Mouse (Mus musculus): ENCODE results near the gene Fbxl15.
A peak's percentile ranks its signal among the peaks of the same experiment; 100 is the strongest.

Fbxl15 gene

DNA sequence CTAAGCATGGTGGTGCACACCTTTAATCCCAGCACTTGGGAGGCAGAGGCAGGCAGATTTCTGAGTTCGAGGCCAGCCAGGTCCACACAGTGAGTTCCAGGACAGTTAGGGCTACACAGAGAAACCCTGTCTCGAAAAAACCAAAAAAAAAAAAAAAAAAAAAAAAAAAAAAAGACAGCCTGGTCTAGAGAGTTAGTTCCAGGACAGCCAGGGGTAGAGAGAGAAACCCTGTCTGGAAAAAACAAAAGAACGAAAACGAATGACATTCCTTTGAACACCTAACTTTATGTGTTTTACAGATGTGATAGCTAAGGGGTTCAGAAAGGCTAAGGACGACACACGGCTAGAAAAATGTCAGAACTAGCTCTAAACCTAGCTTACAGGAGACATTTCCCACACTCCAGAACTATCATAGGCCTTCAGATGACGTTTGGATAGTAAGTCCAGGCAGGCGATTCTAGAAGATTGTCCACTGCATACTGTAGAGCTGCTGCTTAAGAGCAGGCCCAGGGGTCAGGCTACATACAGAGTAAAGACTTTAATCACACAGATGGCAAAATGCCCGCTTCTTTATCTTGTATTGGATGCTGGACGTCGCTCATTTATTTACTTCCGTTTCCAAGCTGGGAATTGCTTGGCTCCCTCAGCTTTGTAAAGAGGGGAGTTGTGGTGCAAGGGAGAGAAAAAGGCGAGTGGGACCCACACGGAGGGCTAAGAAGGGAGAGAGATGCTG is 20.1 kb downstream of the Fbxl15 start:
- DNase-seq, result no peak

DNA sequence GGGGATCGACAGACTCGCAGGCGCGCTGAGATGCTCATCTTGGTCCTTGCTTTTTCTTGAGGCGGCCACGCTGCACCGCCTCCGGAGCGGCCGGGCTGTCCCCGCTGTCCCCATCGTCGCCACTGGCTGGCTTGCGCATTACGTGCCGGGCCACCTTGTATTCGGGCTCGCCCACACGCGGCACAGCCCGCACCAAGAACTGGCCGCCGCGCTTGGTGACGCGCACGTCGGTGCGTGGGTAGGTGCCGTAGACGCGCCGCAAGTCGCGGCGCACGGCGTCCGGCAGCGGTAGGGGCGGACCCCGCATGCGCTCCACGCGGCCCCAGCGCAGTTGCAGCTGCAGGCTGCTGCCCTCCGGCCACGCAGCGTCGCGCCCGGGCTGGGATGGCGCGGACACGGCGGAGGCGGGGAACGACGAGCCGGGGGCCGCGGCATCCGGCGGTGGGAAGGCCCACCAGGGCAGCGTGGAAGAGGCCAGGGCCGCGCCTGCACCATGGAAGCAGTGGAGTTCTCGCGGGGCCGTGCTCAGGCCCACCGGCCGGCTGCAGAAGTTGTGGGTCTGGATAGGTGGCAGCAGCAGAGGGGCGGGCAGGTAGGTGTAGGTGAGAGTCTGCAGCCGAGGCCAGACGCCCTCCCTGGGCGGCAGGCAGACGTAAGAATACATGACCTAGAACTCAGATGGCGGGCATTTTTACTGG is 20.9 kb downstream of the Fbxl15 start:
- peak; percentile 66 to 74 for DNase-seq

DNA sequence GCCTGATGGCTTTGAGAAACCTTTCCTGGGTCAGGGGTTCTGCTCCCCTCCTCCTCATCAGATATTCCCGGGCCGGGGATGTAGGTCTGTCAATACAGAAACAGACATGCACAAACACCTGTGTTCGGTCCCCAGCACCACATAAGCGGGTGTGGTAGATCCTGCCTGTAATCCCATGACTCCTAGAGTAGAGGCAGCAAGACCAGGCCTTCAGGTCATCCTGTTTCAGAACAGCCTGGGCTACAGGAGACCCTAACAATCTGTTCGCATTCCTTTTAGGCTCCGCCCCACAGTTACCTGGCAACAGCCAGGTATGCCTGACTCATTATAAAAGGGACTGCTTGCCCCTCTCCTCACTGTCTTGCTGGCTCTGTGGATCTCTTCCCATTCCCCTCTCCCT is 21.6 kb downstream of the Fbxl15 start:
- peak in 1 of 2 experiments; percentile 37 for DNase-seq

DNA sequence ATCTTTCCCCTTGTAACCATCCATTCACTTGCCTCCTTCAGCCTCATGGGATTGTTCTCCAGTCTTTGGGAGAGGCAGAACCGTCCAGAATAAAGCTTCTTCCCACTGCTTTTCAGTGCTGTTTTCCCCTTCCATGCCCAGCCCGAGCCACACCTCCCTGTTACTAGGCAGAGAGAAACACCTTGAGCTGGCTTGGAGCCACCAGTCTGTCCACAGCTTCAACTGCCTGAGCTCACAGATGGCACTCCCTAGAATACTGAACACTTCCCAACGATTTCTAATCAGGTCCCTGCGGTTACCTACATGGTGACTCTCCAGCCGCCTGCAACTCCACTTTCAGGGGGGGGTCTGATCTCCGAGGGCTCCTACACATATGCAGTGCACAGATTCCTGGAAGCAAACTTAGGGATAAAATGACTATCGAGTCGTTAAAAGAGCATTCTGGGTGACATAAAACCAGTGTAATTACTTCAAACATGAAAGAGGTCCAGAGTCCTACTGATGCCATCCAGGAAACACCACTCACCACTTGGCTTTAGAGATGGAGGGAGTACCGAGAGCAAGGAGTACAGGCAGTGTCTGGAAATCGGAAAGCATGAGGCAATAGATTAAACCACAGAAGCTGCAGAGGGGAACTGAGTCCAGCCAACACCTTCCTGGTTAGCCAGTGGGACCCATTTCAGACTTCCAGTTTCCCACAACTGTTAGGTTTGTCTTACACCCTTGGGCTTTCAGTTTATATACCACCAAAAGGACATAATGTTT is 22.4 kb downstream of the Fbxl15 start, which contains the start of gene 2310034G01Rik:
TSS of gene 2310034G01Rik (minus strand) at position 135 of the 765 bp plus-strand sequence.
- peak; percentile 57 to 78 for DNase-seq

DNA sequence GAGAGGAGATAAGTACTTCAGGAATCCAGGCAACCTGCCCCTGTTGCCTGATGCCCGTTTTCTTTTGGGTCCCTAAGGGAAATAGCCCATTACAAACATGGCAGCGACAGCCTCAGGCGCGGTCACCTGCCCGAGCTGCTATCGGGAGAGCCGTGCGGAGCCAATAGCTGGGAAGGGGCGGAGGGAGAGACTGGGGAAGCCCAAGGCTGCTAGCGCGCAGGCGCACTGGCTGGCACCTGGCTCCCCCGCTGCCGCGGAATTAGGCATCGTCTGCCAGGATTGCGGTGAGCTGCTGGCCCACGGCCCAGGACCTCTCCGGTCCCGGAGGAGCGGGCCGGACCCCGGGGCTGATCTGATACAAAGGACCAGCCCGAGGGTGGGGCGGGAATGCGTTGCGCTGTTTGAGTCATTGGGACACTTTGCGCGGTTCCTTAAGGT is 28.7 kb downstream of the Fbxl15 start:
- DNase-seq, result peak; percentile 93 to 95

DNA sequence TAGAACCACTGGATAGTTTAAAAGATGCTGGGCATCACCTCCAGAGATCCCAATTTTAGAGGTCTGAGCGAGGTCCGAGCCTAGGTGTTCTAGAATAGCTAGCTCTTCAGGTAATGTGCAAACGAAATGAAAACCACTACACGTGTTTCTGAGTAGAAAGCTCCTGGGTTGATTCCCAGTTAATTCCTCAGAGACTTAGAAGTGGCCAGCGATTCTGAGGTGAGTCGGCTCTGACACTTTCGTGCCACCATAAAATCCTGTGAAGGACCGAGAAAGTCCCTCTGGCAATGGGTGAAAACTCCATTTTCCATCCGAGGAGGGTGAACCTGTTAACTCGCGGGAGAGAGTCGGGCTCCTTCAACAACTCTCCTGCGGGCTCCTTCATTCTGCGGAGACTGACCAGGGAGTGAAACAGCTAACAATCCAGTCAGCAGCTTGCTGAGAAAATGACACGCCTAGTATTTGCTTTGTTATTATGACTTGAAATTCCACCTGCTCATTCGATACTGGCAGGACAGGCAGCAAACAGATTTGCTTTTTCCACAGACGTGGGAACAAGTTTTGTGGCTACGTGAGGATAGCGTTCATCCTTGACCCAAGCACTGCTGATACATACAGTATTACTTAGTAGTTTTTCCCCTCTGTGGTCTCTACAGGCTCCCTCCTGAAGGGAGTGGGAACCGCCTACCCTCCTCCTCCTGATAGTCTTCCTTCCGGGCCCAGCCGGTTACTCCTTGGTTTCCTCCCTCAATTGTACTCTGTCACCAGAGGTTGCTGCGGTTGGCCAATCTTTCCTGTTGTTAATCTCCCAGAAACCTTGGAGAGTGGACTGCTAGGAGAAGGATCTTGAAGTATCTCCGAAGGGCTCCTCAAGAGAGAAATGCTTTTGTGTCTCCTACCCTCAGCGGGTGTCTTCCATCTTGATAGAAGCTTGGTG is 29.6 kb downstream of the Fbxl15 start:
- peak; percentile 61 for DNase-seq

DNA sequence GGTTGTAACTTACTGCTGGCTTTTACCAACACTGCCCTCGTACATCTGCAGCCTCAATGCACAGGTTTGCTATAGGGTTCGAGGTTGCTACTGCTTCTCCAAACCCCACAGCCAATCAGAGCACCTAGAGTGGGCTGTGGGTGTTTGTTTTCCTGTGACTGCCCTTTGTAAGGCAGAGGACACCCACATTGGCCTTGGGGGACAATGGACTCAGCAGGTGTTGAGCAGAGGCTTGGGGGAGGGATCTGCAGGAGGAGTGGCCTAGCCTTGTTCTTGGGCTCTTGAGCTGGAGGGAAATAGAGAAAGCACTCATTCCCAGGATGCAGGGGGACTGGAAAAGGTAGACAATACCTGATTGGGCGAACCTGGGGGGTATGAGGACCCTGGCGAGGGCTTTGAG is 30.4 kb downstream of the Fbxl15 start:
- DNase-seq, result peak; percentile 25 to 41

DNA sequence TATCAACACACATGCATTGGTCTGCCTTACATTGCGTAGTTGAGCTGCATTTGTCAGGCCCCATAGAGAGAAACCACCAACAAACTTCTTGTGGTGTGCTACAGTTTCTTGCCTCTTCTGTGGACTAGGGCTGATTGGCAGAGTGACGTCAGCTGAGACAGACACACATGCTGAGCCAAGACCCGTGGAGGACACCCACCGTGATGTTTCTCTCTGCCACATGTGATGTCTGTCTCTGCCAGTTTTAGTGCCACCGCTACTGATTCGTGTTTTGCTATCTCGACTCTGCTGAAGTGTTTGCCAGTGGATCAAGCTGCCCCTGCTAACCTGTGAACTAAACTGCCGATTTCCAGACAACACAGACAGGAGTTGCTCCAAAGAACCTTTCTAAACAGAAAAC is 34.1 kb downstream of the Fbxl15 start:
- no peak for DNase-seq

DNA sequence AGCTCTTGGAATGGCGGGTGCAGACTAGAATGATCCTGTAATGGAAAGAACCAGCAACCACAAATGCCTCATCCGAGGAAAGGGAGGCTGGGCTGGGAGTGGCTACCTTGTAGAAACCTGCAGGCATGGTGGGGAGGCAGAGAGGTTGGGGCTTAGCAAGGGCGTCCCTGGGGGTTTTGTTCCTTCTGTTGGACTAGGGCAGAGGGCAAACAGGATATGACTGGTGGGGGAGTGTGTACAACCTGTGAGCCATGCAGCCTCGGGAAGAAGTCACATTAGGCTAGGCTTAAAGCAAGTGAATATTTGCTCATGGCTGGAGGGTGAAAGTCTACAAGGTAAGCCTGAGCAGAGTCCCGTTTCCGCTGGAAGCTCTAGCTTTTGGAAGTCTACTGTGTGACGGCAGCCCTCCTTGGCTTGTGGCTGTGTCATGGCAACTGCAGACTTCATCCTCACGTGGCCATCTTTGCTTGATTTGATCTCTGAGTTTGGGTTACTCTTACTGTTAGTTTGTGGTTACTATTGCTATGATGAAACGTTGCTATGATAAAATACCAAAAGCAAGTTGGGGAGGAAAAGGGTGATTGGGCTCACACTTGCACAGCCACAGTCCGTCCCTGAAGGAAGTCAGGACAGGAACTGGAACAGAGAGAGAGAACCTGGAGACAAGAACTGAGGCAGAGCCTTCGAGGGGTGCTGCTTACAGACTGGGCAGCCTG is 35.5 kb downstream of the Fbxl15 start:
- no peak for DNase-seq

DNA sequence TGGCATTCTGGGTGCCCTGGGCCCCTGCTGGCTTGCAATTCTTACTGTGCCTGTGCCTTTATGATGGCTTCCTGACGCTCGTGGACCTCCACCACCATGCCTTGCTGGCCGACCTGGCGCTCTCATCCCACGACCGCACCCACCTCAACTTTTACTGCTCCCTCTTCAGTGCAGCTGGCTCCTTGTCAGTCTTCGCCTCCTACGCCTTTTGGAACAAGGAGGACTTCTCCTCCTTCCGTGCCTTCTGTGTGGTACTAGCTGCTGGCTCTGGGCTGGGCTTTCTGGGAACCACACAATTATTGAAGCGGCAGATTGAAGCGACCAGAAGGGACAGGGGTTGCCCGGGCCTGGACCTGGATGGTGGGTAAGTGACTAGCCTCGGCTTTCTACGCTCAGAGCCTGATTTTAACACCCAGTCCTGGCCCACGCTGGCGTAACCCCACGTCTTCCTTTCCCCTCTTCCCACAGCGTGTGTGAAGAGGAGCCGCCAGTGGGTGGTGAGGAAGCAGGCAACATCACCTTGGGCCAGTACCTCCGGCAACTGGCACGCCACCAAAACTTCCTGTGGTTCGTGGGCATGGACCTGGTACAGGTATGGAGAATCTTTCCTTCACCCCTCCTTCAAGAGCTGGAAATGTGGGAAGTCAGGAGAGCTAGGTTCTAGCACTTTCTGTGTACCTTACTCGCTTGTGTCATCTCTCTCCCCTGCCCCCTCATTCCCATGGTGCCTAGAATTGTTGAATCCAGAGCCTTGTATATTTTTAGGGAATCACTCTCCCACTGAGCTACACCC is 40.0 kb downstream of the Fbxl15 start:
- DNase-seq, result no peak

DNA sequence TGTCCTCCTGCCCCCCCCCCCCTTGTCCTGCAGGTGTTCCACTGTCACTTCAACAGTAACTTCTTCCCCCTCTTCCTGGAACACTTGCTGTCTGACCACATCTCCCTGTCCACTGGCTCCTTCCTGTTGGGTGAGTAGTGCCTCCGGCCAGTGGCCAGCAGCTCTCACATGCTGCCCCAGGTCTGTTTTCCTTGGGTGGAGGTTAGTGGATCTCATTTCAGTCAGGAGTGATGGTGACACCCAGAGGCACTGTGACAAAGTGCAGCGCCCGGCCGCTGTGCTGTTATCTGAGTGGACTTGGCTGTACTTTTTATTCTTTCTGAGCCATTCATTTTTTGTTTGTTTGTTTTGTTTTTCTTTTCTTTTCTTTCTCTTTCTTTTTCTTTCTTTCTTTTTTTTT is 41.2 kb downstream of the Fbxl15 start:
- peak; percentile 74 to 81 for DNase-seq

DNA sequence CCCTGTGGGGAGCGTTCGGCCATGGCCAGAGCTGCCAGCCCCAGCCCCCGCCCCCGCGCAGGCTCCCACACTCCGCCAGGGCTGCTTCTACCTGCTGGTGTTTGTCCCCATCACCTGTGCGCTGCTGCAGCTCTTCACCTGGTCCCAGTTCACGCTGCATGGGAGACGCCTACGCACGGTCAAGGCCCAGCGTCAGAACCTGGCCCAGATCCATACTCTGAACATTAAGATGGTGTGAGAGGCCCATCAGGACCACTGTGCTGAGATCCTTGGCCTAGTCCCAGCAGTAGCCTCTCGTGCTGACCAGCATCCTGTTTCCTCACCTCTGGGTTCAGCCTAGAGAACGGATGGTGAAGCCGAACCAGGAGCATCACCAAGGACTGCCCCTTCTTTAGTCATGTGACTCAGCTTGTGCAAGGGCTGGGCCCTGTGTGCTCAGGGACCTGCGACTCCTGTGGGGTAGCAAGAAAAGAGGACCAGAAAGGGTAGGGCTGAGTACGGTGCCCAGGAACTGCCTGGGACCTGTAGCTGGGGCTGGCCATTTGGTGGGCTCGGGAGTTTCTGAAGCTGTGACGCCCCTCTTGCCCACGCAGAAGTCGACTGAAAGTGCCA is 46.6 kb downstream of the Fbxl15 start:
- DNase-seq, result peak in 1 of 2 experiments; percentile 23

DNA sequence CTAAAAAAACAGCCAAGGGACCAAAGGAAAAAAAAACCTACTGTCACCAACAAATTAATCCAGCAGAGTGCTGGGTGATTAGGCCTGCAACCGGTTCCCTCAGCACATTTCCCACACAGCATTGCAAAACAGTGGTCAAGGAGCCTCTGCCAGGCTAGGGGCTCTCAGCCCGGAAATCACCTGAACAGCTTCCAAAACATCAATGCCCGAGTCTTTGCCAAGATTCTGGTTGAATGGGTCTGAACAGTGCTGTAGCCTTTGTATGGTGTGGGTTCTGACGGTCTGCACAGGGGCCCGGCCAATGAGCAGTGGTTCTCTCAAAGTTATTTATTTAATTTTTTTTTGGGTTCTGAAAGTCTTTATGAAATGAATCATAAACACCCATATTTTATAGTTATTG is 47.5 kb downstream of the Fbxl15 start:
- DNase-seq, result peak; percentile 44 to 55

DNA sequence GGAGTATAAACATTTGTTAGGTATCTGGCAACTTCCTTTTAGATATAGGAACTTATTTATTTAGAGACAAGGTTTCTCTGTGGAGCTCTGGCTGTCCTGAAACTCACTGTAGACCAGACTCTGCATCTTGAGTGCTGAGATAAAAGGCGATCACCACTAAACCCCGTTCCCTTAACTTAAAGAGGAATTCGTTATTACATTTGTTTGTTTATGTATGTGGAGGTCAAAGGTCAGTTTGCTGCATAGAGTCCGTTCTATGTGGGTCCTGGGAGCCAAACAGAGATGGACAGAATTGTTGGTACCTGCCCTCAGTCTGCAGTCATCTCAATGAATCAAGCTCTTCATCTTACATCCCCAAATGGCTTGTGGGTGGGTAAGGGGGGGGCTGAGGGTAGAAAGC is 47.9 kb downstream of the Fbxl15 start:
- no peak for DNase-seq

All from lung, adult 18-20 months (tissue).